Mouse (Mus musculus) left cerebral cortex, postnatal 25 days (tissue): Measurements from ENCODE around the gene Zfyve28. TPM values are rescaled to one million over a fixed set of nuclear protein-coding genes. Genes with fewer than 3 reads are reported as not detected.
A peak's percentile ranks its signal among the peaks of the same experiment; 100 is the strongest.

ENCODE experiments used
- DNase-seq, 2 experiments: peaks; one replicate each; pipeline ENCODE4 v3.0.0; 2022; ENCODE audit warnings: low spot score in 2 of 2, mixed read lengths in 1 of 2
- intact Hi-C: fragments of 180-260 bp; cut with DNase I; formaldehyde crosslinking; loops from one replicate; pipeline ENCODE4 v1.15.1; 2025
- total RNA-seq, 2 experiments: library from RNA; stranded (reverse); gene quantifications; 2 replicates each; pipeline ENCODE4 v1.2.3; 2021

Gene Zfyve28
- total RNA-seq, 2 experiments from 2014 or later, result 40.6 to 62.2 TPM

DNA sequence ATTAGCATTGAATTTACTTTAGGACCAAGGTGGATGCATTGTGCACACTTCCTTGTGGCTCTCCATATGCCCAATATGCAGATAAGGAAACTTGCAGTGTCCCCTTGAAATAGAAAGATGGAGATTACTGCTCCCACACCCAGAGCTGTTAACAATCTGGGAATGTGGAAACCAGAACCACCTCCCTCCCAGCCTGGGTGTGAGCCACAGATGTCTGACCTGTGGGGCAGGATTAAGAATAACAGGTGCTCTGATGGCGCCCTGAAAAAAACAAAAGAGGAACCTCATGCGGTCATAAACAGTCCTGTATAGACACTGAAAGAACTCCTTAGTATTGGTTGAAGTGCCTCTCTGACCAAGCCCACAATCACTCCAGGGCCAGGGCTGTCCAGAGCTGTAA is 99.4 kb downstream of the Zfyve28 start:
- intact Hi-C loops, result no loop called here
- peak in 1 of 2 experiments; percentile 44 for DNase-seq

DNA sequence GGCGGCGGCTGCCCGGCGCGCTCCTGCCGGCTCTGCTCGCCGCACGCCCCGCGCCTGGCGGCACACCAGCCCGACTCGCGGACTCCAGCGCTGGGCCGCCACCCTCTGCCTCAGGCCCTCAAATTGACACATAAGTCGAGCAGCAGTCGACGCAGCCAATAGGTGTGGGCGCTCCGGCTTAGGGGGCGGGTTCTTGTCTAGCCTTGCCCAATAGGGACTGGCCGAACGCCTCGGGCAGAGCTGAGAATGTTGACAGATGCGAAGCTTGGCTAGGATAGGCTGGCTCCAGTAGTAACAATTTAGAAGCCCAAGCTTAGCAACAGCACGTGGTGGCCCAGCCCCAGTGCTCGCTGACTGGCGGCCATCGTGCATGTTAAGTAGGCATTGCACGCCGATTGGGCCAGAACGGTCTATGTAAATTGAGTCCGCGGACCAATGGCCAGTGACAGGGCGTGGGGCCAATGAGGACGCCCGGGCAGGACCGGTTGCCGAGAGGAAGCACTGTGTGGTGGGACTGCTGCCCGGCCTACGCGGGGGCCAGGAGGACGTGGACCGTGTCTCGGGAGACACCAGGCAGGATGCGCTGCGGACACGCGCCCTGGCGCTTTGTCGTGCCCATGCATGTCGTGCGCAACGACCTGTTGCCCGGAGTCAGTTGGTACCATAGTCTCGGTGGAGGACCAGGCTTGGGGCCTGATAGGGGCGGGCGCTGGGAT is 100.5 kb downstream of the Zfyve28 start, which contains the start of gene Mxd4:
Mxd4 (minus strand) TSS at position 120 of the 716 bp plus-strand sequence.
- intact Hi-C loops, result loop anchor here (2.0 kb wide), 2 partner anchors 19 to 191 kb away; partner anchors contain the start of genes Haus3 and Poln
- DNase-seq, result peak; percentile 99 to 100

DNA sequence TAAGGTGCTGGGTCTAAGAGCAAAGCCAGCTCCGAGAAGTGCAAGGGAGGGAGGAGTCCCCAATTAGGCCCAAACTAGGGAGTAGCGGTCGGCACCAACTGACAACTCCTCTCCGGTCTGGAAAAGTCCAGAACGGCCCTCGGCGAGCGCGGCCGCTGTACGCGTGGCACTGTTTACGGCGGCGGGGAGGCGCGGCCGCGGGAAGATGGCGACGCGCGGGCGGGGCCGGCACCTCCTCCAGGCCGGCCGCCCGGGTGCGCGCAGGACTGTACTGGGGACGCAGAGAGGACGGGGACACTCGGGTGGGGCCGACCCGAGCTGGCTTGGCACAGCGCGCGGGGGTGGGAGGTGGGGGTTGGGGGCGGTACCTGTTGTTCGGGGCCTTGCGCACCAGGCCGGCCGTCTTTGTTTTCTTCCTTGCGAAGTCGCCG is 101.3 kb downstream of the Zfyve28 start:
- peak; percentile 48 to 50 for DNase-seq

DNA sequence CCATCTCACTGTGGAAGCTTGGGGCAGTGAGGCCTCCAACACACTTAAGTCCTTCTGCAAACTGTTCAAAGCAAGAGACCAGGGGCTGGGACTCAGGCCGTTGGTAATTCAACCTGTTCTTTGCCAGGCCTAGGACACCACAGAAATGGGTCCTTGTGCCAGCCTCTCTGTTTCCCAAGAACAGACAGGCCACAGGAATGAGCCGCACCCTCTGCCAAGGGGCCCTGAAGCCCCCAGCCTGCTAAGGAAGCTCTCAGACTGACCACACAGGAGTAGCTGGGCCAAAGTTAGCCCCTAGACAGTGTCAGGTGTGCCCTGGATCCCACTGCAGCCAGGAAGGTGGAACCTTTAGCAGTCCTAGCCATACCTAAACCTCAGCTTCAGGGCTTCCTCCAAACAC is 101.9 kb downstream of the Zfyve28 start:
- intact Hi-C loops, result loop anchor here (2.0 kb wide), 2 partner anchors 18 to 190 kb away; partner anchors contain the start of genes Haus3 and Poln
- DNase-seq, result no peak

More for the DNA sequence above, 101.3 kb downstream of the Zfyve28 start:
- intact Hi-C loops, result loop anchor here (2.0 kb wide), 2 partner anchors 18 to 190 kb away; partner anchors contain the start of genes Haus3 and Poln

DNA sequence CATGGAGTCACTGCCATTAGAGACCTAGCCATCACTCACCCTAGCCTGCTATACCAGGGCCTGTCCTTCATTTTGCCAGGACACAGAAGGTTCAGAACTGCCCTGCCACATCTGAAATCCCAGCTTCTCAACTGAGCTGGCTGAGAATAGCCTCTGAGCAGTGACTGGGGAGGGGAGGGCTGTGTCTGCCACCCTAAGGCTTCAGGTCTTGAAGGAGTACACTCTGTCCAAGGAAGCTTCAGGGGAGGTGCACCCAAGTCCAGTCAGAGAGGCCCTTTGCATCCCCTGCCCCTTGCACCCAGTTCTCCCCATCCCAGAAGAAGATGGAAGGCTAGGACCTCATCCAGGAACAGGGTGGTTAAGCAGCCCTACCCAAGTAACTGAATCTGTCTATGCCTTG is 102.5 kb downstream of the Zfyve28 start:
- intact Hi-C loops, result loop anchor here (2.0 kb wide), 2 partner anchors 17 to 189 kb away; partner anchors contain the start of genes Haus3 and Poln
- DNase-seq, result no peak

DNA sequence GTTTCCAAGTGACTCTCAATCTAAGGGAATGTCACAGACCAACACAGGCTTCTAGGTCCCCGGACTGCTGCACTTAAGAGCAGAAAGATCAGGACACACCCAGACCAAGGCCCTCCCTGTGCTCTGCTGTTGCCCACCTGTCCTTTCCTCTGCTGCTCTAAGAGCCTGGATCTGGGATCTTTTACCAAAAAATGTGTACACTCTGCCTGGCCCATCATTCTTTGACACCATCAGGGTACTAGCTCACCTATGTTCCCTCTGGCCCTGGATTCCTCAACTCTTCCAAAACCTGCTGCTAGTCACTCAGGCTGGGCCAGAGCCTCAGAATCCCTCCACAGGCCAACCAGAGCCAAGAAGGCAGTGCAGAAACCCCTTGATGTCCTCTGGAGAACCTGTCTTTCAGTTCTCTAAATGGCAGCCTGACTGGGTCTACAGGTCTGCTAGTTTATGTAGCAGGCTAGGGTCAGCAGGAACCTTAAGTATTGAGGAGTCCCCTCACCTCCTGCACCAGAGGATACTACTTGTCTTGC is 103.1 kb downstream of the Zfyve28 start:
- intact Hi-C loops, result no loop called here
- no peak for DNase-seq

DNA sequence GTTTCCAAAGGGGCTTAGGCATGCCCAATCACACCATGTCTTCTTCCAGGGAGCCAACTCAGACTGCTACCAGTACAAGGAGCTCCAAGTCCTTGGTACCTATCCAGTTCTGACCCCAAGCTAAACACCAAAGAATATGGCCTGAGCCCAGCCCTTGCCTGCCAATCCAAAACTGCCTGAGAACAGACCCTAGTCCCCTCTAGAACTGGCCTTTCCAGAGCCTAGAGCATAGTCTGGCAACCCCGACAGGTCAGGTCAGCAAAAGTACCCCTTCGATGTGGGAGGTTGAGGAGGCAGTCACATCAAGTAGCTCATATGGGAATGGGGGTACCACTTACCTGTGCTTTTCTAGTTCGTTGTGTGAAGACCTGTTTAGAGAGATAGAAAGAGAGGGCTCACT is 104.3 kb downstream of the Zfyve28 start:
- no peak for DNase-seq
- intact Hi-C loops, result no loop called here

DNA sequence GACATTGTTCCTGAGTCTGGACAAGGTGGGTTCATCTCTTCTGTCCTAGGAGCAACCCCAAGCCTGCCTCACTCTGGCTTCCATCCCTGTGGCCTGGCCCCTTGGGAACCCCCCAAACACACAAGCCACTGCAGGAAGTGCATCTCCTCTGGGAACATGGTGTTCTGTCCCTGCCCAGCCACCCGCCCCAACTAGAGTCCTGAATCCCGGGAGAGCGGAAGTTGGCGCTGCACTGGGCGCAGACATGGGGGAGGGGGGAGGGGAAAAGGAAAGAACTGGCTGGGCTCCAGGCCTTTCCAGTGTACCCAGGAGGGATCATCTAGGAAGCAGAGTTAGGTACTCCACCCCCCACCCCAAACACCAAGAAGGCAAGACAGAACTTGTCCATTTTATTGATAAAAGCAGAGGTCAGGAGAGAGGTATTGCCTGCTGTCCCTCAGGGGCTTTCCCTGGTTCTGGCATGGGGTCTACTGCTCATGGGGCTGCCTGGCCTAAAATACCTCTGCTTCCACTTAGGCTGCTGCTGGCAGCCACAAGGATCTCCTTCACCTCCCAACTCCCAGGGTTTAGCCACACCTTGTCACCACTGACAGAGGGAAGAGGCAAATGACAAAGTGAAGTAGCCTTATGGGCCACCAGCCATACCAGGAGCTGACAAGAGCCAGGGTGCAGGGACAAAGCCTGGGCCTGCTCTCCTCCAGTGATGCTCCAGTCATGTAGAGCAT is 104.9 kb downstream of the Zfyve28 start:
- DNase-seq, result no peak
- intact Hi-C loops, result no loop called here

DNA sequence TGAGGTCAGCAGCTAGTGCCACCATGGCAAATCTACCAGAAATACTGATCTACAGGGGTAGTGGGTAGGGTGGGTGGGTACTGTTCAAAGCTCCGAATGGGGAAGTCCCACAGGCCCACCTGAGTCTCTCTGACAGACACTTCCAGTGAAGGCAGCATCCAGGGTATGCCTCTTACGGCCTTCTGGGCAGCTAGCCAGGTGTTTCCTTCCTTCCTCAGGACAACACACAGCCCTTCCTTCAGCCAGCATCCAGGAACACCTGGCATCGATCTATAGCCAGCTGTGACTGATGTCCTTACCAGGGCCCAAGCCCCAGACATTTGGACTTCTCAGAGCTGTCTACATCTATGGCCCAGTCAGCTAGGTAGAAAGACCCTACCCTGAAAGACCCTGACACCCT is 105.8 kb downstream of the Zfyve28 start:
- intact Hi-C loops, result no loop called here
- DNase-seq, result no peak

DNA sequence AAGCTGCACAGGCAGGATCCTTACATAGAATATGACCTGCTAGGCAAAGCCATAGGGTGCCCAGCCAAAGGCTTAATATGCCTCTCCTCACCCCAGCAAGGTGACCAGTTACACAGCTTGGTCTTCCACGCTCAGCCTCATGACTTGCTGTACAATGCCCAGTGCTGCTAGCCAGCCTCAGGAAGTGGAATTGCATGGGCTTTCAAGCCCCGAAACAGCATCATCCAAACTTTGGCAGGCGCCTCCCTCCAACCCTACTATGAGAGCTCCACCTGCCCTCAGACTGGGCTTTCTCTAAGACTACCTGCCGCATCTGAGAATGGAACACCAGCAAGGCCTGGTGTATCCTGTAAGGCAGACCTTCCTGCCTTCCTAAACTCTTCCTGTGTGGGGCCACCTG is 110.4 kb downstream of the Zfyve28 start:
- intact Hi-C loops, result no loop called here

DNA sequence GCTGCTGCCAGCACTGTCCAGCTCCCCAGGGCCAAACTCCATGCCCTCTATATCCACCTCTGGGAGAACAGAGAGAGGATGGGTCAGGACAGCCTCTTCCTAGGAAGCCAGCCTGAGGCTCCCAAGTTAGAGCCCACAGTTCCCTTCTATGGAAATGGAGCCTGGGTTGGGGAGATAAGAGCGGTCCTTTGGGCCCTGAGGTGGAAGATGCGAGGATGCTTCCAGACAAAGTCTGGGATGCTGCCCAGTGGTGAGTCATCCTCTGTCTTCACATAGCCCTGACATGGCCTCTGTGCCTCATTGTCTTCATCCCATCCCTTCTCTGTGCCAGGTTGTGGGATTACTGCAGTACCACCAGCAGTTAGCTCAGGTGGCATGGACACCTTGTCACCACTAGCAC is 111.2 kb downstream of the Zfyve28 start:
- intact Hi-C loops, result no loop called here
- no peak for DNase-seq

More for the DNA sequence above, 110.4 kb downstream of the Zfyve28 start:
- no peak for DNase-seq

DNA sequence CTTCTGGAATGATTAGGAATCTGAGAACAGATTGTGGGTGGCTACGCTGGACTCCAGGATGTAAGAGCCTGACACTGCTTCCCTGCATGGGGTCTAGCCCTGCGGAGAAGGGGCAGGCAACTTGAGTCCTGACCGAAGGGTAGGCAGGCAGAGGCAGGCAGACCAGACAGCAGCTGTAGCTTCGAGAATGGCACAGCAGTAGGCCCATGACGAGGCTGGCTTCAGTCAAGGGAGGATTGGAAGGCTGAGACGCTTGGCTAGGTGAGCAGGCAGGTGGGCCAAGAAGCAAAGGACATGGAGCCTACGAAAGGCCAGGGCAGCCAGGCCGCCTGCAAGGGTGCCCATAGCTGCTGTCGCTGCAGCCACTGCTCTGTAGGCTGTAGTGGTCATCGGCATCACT is 111.6 kb downstream of the Zfyve28 start:
- no peak for DNase-seq
- intact Hi-C loops, result no loop called here

DNA sequence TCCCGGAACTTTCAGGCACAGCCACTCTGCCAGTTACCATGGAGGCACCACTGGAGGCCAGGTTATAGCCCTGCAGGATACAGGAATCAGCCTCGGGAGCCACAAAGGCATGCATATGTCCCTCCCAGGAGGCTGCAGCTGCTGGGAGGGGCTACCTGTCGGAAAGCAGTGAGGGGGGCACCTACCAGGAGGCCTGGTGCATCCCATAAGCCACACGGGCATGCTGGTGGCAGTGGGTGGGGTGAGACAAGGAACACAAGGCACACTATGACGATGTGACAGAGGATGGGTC is 112.9 kb downstream of the Zfyve28 start:
- no peak for DNase-seq
- intact Hi-C loops, result no loop called here

DNA sequence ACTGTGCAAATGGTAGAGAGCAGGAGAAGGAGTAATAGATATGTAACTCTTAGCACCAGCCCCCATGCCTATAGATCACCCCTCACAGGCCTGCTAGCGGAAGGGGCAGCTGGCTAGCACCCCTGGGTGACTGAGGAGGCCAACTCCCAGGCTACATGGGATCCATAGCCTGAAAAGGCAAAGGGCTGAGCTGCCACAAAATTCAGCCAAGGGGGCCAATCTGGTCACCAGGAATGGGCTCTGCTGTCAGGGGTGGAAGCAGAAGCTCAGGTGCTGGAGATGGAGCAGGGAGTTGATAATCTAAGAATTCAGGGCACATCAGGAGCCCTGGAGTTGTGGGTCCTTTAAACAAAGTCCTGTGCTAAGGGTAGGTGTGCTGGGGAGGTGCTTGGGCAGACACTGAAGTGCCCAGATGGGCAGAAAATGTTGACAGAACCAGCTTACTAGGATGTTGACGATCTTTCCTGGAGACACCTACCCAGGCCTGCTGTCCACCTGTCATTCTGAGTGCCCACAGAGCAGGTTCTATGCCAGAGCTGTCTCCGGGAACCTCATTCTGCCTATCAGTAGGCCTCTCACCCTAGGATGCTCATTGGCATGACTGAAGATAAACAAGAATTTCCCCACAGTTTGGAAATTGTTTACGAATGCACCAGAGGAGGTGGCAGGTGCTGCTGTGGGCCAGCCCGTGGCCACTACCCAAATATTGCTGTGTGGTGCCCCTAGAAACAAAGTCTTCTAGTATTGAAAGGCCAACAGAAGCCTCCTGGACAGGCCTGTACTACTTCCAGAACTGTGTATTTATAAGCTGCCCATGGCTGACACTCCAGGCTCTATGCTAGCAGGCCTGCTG is 113.5 kb downstream of the Zfyve28 start:
- intact Hi-C loops, result no loop called here
- DNase-seq, result peak in 1 of 2 experiments; percentile 1

DNA sequence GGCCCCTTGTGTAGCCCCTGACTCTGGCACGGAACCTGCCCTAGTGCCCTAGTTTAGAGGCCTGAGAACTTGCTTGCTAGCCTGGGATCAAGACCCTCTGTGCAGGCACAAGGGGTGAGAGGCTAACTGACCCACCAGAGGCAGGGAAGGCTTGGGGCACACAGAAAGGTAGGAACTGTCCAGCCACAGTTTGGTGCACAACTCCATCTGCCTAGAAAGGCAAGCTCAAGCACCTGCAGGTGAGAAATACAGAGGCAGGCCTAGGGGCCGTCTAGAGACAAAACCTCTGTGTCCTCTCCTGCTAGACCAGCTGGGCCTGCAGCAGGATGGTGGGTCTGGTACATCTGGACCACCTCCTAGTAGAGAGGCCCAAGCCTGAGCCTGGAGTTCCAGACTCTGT is 114.2 kb downstream of the Zfyve28 start:
- intact Hi-C loops, result no loop called here
- peak in 1 of 2 experiments; percentile 6 for DNase-seq

DNA sequence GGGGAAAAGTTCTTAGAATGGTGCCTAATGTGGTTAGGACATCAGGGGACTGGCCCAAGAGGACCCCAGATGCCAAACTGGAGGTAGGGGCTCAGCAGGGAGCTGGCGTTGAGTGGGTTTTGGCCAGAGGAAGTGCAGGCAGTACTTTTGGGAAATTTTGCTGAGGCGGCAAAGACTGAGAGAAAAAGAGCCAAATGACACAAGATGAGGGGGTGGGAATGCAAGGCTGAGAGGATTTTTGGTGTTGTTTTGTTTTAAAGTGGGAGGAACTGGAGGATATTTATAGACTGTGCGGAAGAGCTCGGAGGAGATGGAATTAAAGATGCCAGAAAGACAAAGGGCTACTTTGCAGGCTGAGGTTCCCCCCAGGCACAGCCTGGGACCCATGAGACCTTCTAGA is 117.5 kb downstream of the Zfyve28 start:
- intact Hi-C loops, result no loop called here
- DNase-seq, result peak; percentile 21 to 72

DNA sequence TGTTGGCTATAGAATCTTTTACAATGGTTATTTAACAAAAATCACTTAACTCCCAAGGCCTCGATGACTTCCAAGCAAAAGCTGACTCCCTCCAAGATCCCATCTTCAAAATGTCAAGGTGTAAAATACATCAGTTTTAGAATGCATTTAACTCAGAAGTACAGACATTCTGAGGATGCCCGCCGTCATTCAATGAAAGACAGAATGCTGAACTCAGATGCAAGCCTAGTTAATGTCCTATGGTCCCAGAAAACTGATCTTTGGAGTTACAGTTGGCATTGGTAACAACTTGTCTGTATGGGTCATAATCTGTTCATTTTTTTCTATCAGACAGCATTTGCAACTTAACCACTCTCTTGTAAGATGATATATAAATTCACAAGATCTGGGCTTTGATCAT is 118.3 kb downstream of the Zfyve28 start:
- no peak for DNase-seq
- intact Hi-C loops, result loop anchor here (2.0 kb wide), 1 partner anchor 17 kb away; the partner anchor contains the start of gene Mxd4

DNA sequence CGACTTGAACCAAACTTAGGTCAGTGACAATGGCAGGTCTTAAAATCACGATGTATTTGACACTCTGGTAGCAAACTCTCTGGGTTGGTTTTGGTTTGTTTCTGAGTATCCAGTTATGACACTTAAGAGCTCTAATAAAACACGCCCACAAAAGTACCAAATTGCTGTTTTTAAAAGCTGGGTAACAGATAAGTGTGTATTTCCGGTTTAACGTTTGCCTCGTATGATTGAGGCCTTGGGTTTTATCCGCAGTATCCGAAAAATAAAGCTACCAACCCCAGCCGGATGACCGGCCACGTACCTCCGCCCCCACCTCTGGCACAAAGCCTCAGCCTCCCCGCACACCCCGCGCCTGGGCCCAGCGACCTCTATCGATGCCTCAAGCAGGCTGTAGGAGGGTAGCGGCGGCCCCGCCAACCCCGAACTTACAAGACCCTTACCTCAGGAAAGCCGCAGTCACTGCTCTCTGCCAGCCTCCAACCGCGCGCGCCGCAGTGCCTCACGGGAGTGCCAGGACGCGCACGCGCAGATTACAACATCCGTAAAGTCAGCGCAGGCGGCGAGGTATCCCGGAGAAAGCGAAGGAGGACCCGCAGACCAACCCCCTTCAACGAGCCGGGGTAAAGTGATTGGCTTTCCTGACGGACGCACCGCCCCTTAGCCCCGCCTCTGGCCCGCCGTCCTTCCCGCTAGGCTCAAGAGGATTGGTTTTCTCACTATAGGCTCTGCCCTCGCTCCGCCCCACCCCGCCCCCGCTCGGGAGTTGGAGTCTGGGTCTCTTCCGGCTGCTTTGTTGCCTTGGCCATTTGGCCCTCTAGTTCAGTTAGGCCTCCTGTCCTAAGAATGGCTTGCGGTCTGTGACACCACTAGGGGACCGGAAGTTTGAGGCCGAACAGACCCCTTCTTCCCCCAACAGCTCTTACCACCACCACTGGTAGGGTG is 119.0 kb downstream of the Zfyve28 start, which contains the start of the genes Poln and Haus3:
Poln (minus strand) TSS at position 499 of the 942 bp plus-strand sequence.
Haus3 (minus strand) TSS at position 578 of the 942 bp plus-strand sequence.
- peak; percentile 95 to 99 for DNase-seq
- intact Hi-C loops, result loop anchor here (2.0 kb wide), 1 partner anchor 18 kb away; the partner anchor contains the start of gene Mxd4
